Mouse (Mus musculus): Measurements from ENCODE around the gene Prpf6.

Gene Prpf6

GRCm38 (mm10) chr2:181659609-181660055 lies 68.0 kb downstream of the Prpf6 start:
- peak; percentile 81 for DNase-seq

GRCm38 (mm10) chr2:181662620-181663297 lies 71.1 kb downstream of the Prpf6 start:
- no peak for DNase-seq

GRCm38 (mm10) chr2:181663298-181663630 lies 71.6 kb downstream of the Prpf6 start:
- DNase-seq, result no peak

- no peak for DNase-seq
Observed at GRCm38 (mm10) chr2:181670285-181670912, 78.7 kb downstream of the Prpf6 start.

- DNase-seq, result no peak
Observed at GRCm38 (mm10) chr2:181670913-181671311, 79.2 kb downstream of the Prpf6 start.

GRCm38 (mm10) chr2:181671326-181671725 lies 79.7 kb downstream of the Prpf6 start, which contains the start of gene Sox18:
Gene Sox18 (minus strand): TSS chr2:181671640.
- no peak for DNase-seq

- no peak for DNase-seq
Observed at GRCm38 (mm10) chr2:181671984-181672383, 80.3 kb downstream of the Prpf6 start.

- DNase-seq, result no peak
Observed at GRCm38 (mm10) chr2:181673501-181673900, 81.8 kb downstream of the Prpf6 start.

GRCm38 (mm10) chr2:181674934-181675333 lies 83.3 kb downstream of the Prpf6 start:
- DNase-seq, result no peak

- peak; percentile 59 for DNase-seq
Observed at GRCm38 (mm10) chr2:181675454-181675853, 83.8 kb downstream of the Prpf6 start.

- DNase-seq, result no peak
Observed at GRCm38 (mm10) chr2:181676424-181676823, 84.8 kb downstream of the Prpf6 start.

GRCm38 (mm10) chr2:181677096-181677754 lies 85.6 kb downstream of the Prpf6 start:
- DNase-seq, result no peak

GRCm38 (mm10) chr2:181677755-181678098 lies 86.1 kb downstream of the Prpf6 start:
- DNase-seq, result no peak

- DNase-seq, result peak; percentile 62
Observed at GRCm38 (mm10) chr2:181678780-181679179, 87.1 kb downstream of the Prpf6 start.

GRCm38 (mm10) chr2:181679951-181680715 lies 88.5 kb downstream of the Prpf6 start, which contains the start of gene Tcea2:
Gene Tcea2 (plus strand): TSS chr2:181680310.
- peak; percentile 66 for DNase-seq

- no peak for DNase-seq
Observed at GRCm38 (mm10) chr2:181680716-181681117, 89.0 kb downstream of the Prpf6 start.

GRCm38 (mm10) chr2:181681978-181682377 lies 90.3 kb downstream of the Prpf6 start:
- DNase-seq, result no peak

GRCm38 (mm10) chr2:181683381-181683780 lies 91.7 kb downstream of the Prpf6 start:
- DNase-seq, result no peak

GRCm38 (mm10) chr2:181684713-181685112 lies 93.0 kb downstream of the Prpf6 start:
- DNase-seq, result no peak

GRCm38 (mm10) chr2:181685686-181686085 lies 94.0 kb downstream of the Prpf6 start:
- no peak for DNase-seq

GRCm38 (mm10) chr2:181687586-181687985 lies 95.9 kb downstream of the Prpf6 start:
- no peak for DNase-seq

GRCm38 (mm10) chr2:181689466-181690160 lies 97.9 kb downstream of the Prpf6 start:
- peak; percentile 60 for DNase-seq

- no peak for DNase-seq
Observed at GRCm38 (mm10) chr2:181691083-181691482, 99.4 kb downstream of the Prpf6 start.
